Mouse (Mus musculus): ENCODE measurements around the gene Gm11111. TPM values are rescaled to one million over a fixed set of nuclear protein-coding genes. Genes with fewer than 3 reads are reported as not detected.

Gene Gm11111
- polyA plus RNA-seq (2014; fragmentation: Nextera tagmentation; extraction: Ambion mirVana), result not detected in 2 replicates

DNA sequence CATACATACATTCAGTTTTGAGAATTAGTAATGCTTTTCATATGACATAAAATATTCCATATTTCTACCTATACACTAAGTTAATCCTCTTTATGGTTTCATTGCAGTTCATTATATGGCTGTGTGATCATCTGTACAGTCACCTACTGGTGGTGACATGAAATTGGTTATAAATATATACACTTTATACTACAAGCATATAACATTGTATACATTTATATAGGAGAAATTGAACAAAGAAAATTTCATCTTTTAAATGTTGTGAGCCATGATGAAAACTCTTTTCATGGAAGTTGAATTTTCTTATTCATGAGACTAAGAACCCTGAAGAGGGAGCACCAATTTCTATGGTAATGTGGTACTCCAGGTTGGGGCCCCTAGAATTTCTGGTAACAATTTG is at the start of gene Gm11111:
TSS of gene Gm11111 (plus strand) at position 301 of the 400 bp plus-strand sequence.
- Histone ChIP-seq H3K9ac (ENCODE audit: low read depth, low read length) (no peak within 1 kb of the TSS), H3K36me3 (ENCODE audit: control insufficient read depth, insufficient read depth, low read length) (no peaks in the 10 kb centered on the region), H3K4me3 (ENCODE audit: low read depth, low read length) (no peak within 1 kb of the TSS), H3K27ac (ENCODE audit: low read depth, low read length) (no peak within 1 kb of the TSS), H3K4me1 (ENCODE audit: control insufficient read depth, insufficient read depth, low read length) (no peaks in the 10 kb centered on the region), H3K4me2 (no peak within 1 kb of the TSS), H3K9me3 (replicated peaks; ENCODE audit: control insufficient read depth, low read length) (no peaks in the 10 kb centered on the region), H3K27me3 (ENCODE audit: control insufficient read depth, insufficient read depth, low read length) (no peaks in the 10 kb centered on the region)
- no peak for ATAC-seq (replicated peaks; ENCODE audit: insufficient number of reproducible peaks, low FRiP score, low TSS enrichment)

GRCm38 (mm10) chr5:98516214-98516613 is 36.3 kb upstream of the Gm11111 start:
- H3K4me2 ChIP-seq, result no peak overlapping the region
- WGBS (ENCODE audit: insufficient replicate concordance), result 73% methylated on average over 7 of the region's 7 CpGs
- no peak for ATAC-seq (replicated peaks; ENCODE audit: insufficient number of reproducible peaks, low FRiP score, low TSS enrichment)

GRCm38 (mm10) chr5:98520118-98520517 is 32.4 kb upstream of the Gm11111 start:
- WGBS (ENCODE audit: insufficient replicate concordance), result 50% methylated on average over 2 of the region's 2 CpGs
- Histone ChIP-seq H3K27me3 (ENCODE audit: control insufficient read depth, insufficient read depth, low read length) (no peaks in the 10 kb centered on the region), H3K4me2 (no peak overlapping the region), H3K27ac (ENCODE audit: low read depth, low read length) (no peak overlapping the region), H3K9me3 (replicated peaks; ENCODE audit: control insufficient read depth, low read length) (no peaks in the 10 kb centered on the region), H3K4me1 (ENCODE audit: control insufficient read depth, insufficient read depth, low read length) (no peaks in the 10 kb centered on the region), H3K9ac (ENCODE audit: low read depth, low read length) (no peak overlapping the region), H3K4me3 (ENCODE audit: low read depth, low read length) (no peak overlapping the region), H3K36me3 (ENCODE audit: control insufficient read depth, insufficient read depth, low read length) (no peaks in the 10 kb centered on the region)
- no peak for ATAC-seq (replicated peaks; ENCODE audit: insufficient number of reproducible peaks, low FRiP score, low TSS enrichment)

More at GRCm38 (mm10) chr5:98516214-98516613, 36.3 kb upstream of the Gm11111 start:
- Histone ChIP-seq H3K4me3 (ENCODE audit: low read depth, low read length) (no peak overlapping the region), H3K27ac (ENCODE audit: low read depth, low read length) (no peak overlapping the region), H3K9me3 (replicated peaks; ENCODE audit: control insufficient read depth, low read length) (no peaks in the 10 kb centered on the region), H3K9ac (ENCODE audit: low read depth, low read length) (no peak overlapping the region), H3K4me1 (ENCODE audit: control insufficient read depth, insufficient read depth, low read length) (no peaks in the 10 kb centered on the region), H3K27me3 (ENCODE audit: control insufficient read depth, insufficient read depth, low read length) (no peaks in the 10 kb centered on the region), H3K36me3 (ENCODE audit: control insufficient read depth, insufficient read depth, low read length) (no peaks in the 10 kb centered on the region)

DNA sequence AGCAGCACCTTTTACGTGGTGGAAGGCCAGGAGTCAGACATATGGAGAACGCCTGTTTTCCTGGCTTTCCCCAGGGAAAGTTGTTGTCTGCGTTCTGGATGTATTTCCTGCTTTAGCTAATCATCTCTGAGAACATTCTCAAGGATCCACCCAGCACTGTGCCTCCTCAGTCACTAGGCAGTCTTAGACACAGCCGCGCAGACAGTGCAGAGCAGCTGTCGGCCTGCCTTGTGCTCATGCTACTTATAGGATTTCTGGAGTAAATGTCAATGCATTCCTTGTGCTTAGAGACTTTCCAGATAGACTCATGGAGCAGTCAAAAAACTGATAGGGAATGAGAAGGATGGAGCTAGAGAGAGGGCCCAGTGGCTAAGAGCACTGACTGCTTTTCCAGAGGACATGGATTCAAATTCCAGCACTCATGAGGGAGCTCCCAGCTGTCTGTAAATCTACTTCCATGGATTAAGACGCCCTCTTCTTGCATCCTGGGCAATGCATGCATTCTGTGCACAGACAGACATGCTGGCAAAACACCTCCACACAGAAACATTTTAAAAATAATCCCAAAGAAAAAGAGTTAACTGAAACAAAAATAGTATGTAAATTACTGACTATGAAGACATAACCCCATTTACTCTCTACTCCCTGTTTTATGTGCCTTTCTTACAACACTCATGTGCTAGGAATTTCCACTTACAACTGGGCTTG is 30.1 kb upstream of the Gm11111 start:
- H3K9ac ChIP-seq (ENCODE audit: low read depth, low read length), result no peak overlapping the region
- H3K27ac ChIP-seq (ENCODE audit: low read depth, low read length), result no peak overlapping the region
- no peaks in the 10 kb centered on the region for H3K27me3 ChIP-seq (ENCODE audit: control insufficient read depth, insufficient read depth, low read length)
- no peak for ATAC-seq (replicated peaks; ENCODE audit: insufficient number of reproducible peaks, low FRiP score, low TSS enrichment)
- WGBS (ENCODE audit: insufficient replicate concordance), result 81% methylated on average over 7 of the region's 7 CpGs
- no peaks in the 10 kb centered on the region for H3K36me3 ChIP-seq (ENCODE audit: control insufficient read depth, insufficient read depth, low read length)
- H3K4me3 ChIP-seq (ENCODE audit: low read depth, low read length), result no peak overlapping the region
- H3K4me2 ChIP-seq, result no peak overlapping the region
- no peaks in the 10 kb centered on the region for H3K9me3 ChIP-seq (replicated peaks; ENCODE audit: control insufficient read depth, low read length)
- no peaks in the 10 kb centered on the region for H3K4me1 ChIP-seq (ENCODE audit: control insufficient read depth, insufficient read depth, low read length)

- no peak overlapping the region for H3K27ac ChIP-seq (ENCODE audit: low read depth, low read length)
- no peaks in the 10 kb centered on the region for H3K36me3 ChIP-seq (ENCODE audit: control insufficient read depth, insufficient read depth, low read length)
- H3K9me3 ChIP-seq (replicated peaks; ENCODE audit: control insufficient read depth, low read length), result no peaks in the 10 kb centered on the region
- ATAC-seq (replicated peaks; ENCODE audit: insufficient number of reproducible peaks, low FRiP score, low TSS enrichment), result no peak
- no peaks in the 10 kb centered on the region for H3K27me3 ChIP-seq (ENCODE audit: control insufficient read depth, insufficient read depth, low read length)
- H3K9ac ChIP-seq (ENCODE audit: low read depth, low read length), result no peak overlapping the region
- H3K4me2 ChIP-seq, result no peak overlapping the region
- no peak overlapping the region for H3K4me3 ChIP-seq (ENCODE audit: low read depth, low read length)
- 52% methylated on average over 7 of the region's 7 CpGs for WGBS (ENCODE audit: insufficient replicate concordance)
- no peaks in the 10 kb centered on the region for H3K4me1 ChIP-seq (ENCODE audit: control insufficient read depth, insufficient read depth, low read length)
Measured at GRCm38 (mm10) chr5:98523050-98523449, 29.4 kb upstream of the Gm11111 start.

DNA sequence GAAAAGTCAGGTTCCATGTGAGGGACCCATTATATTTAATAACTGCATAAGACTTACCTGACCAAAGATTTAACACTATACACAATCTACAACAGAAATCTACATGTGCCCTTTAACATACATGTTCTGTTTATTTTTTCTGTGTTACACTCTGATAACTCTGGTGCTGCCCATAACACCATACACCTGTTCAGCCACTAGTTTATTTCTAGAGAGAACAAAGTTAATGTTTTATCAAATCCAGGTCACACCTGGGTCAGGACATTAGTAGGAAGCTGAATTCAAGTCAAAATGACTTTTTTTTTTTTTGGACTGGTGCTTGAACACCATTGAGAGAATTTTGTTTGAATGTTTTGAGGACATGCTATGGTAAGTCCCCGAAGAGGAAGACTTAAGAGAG is 28.7 kb upstream of the Gm11111 start:
- H3K27me3 ChIP-seq (ENCODE audit: control insufficient read depth, insufficient read depth, low read length), result no peaks in the 10 kb centered on the region
- no peak overlapping the region for H3K27ac ChIP-seq (ENCODE audit: low read depth, low read length)
- WGBS (ENCODE audit: insufficient replicate concordance), result 81% methylated on average over 1 of the region's 1 CpGs
- H3K9me3 ChIP-seq (replicated peaks; ENCODE audit: control insufficient read depth, low read length), result no peaks in the 10 kb centered on the region
- H3K4me3 ChIP-seq (ENCODE audit: low read depth, low read length), result no peak overlapping the region
- no peak for ATAC-seq (replicated peaks; ENCODE audit: insufficient number of reproducible peaks, low FRiP score, low TSS enrichment)
- H3K9ac ChIP-seq (ENCODE audit: low read depth, low read length), result no peak overlapping the region
- H3K4me1 ChIP-seq (ENCODE audit: control insufficient read depth, insufficient read depth, low read length), result no peaks in the 10 kb centered on the region
- H3K36me3 ChIP-seq (ENCODE audit: control insufficient read depth, insufficient read depth, low read length), result no peaks in the 10 kb centered on the region
- no peak overlapping the region for H3K4me2 ChIP-seq

- H3K9me3 ChIP-seq (replicated peaks; ENCODE audit: control insufficient read depth, low read length), result no peaks in the 10 kb centered on the region
- no peak for ATAC-seq (replicated peaks; ENCODE audit: insufficient number of reproducible peaks, low FRiP score, low TSS enrichment)
- H3K36me3 ChIP-seq (ENCODE audit: control insufficient read depth, insufficient read depth, low read length), result no peaks in the 10 kb centered on the region
- no peak overlapping the region for H3K4me3 ChIP-seq (ENCODE audit: low read depth, low read length)
- 65% methylated on average over 1 of the region's 1 CpGs for WGBS (ENCODE audit: insufficient replicate concordance)
- H3K4me2 ChIP-seq, result no peak overlapping the region
- no peaks in the 10 kb centered on the region for H3K27me3 ChIP-seq (ENCODE audit: control insufficient read depth, insufficient read depth, low read length)
- H3K9ac ChIP-seq (ENCODE audit: low read depth, low read length), result no peak overlapping the region
- no peak overlapping the region for H3K27ac ChIP-seq (ENCODE audit: low read depth, low read length)
- H3K4me1 ChIP-seq (ENCODE audit: control insufficient read depth, insufficient read depth, low read length), result no peaks in the 10 kb centered on the region
Measured at GRCm38 (mm10) chr5:98541333-98541732, 11.2 kb upstream of the Gm11111 start.

DNA sequence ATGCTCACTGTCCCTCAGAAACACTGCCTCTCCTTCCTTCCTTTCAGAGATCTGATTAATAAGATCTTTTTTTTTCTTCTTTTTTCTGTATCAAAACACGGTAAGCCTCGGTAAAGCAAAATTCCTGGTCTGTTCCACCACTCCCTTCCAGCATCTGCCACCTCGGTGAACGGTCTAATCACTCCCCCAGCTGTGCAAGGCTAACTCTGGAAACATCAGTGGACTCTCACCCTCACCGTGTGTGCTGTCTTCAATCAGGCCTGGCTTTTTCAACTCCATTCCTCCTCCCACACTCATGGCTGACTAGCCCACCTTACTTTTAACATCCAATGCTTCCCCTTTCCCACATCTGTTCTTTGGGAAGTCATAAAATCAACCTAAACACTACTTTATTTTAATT is 2.2 kb upstream of the Gm11111 start:
- Histone ChIP-seq H3K27me3 (ENCODE audit: control insufficient read depth, insufficient read depth, low read length) (no peaks in the 10 kb centered on the region), H3K9ac (ENCODE audit: low read depth, low read length) (no peak overlapping the region), H3K4me1 (ENCODE audit: control insufficient read depth, insufficient read depth, low read length) (no peaks in the 10 kb centered on the region), H3K27ac (ENCODE audit: low read depth, low read length) (no peak overlapping the region), H3K4me2 (no peak overlapping the region), H3K9me3 (replicated peaks; ENCODE audit: control insufficient read depth, low read length) (no peaks in the 10 kb centered on the region), H3K36me3 (ENCODE audit: control insufficient read depth, insufficient read depth, low read length) (no peaks in the 10 kb centered on the region), H3K4me3 (ENCODE audit: low read depth, low read length) (no peak overlapping the region)
- WGBS (ENCODE audit: insufficient replicate concordance), result 46% methylated on average over 5 of the region's 5 CpGs
- no peak for ATAC-seq (replicated peaks; ENCODE audit: insufficient number of reproducible peaks, low FRiP score, low TSS enrichment)

GRCm38 (mm10) chr5:98550873-98551272 is 1.6 kb upstream of the Gm11111 start:
- 88% methylated on average over 1 of the region's 1 CpGs for WGBS (ENCODE audit: insufficient replicate concordance)

More at GRCm38 (mm10) chr5:98550873-98551272, 1.6 kb upstream of the Gm11111 start:
- Histone ChIP-seq H3K27ac (ENCODE audit: low read depth, low read length) (no peak overlapping the region), H3K9me3 (replicated peaks; ENCODE audit: control insufficient read depth, low read length) (no peaks in the 10 kb centered on the region), H3K36me3 (ENCODE audit: control insufficient read depth, insufficient read depth, low read length) (no peaks in the 10 kb centered on the region), H3K27me3 (ENCODE audit: control insufficient read depth, insufficient read depth, low read length) (no peaks in the 10 kb centered on the region), H3K4me1 (ENCODE audit: control insufficient read depth, insufficient read depth, low read length) (no peaks in the 10 kb centered on the region), H3K9ac (ENCODE audit: low read depth, low read length) (no peak overlapping the region), H3K4me3 (ENCODE audit: low read depth, low read length) (no peak overlapping the region), H3K4me2 (no peak overlapping the region)
- ATAC-seq (replicated peaks; ENCODE audit: insufficient number of reproducible peaks, low FRiP score, low TSS enrichment), result no peak
